Mouse (Mus musculus): Measurements from ENCODE around the gene Trp53tg5. TPM values are rescaled to one million over a fixed set of nuclear protein-coding genes. Genes with fewer than 3 reads are reported as not detected.

Gene Trp53tg5
- polyA plus RNA-seq, 1 experiment from 2014 or later, result not detected

GRCm38 (mm10) chr2:164441155-164441554, 32.4 kb downstream of the Trp53tg5 start:
- Histone ChIP-seq H3K4me3 (ENCODE audit: low read depth, low read length) (no peak overlapping the region), H3K9ac (ENCODE audit: low read length) (no peak overlapping the region), H3K27ac (ENCODE audit: low read depth, low read length) (no peak overlapping the region), H3K27me3 (ENCODE audit: control insufficient read depth, insufficient read depth, low read length) (peaks cover 3% of the 10 kb centered on the region), H3K36me3 (ENCODE audit: control insufficient read depth, insufficient read depth, low read length) (no peaks in the 10 kb centered on the region), H3K4me2 (ENCODE audit: low read depth) (no peak overlapping the region), H3K4me1 (ENCODE audit: control insufficient read depth, insufficient read depth, low read length) (peaks cover 6% of the 10 kb centered on the region; the same call in 1 of the 2 replicates), H3K9me3 (ENCODE audit: control insufficient read depth, low read length) (no peaks in the 10 kb centered on the region)
- WGBS, result 30% methylated on average over 8 of the region's 8 CpGs
- no peak for DNase-seq (ENCODE audit: low spot score)
- no peak for ATAC-seq (ENCODE audit: insufficient read depth, low FRiP score, low TSS enrichment)

- H3K27me3 ChIP-seq (ENCODE audit: control insufficient read depth, insufficient read depth, low read length), result peaks cover 3% of the 10 kb centered on the region
- H3K9ac ChIP-seq (ENCODE audit: low read length), result no peak overlapping the region
- WGBS, result 79% methylated on average over 5 of the region's 5 CpGs
- H3K4me2 ChIP-seq (ENCODE audit: low read depth), result no peak overlapping the region
- no peaks in the 10 kb centered on the region for H3K36me3 ChIP-seq (ENCODE audit: control insufficient read depth, insufficient read depth, low read length)
- no peak overlapping the region for H3K4me3 ChIP-seq (ENCODE audit: low read depth, low read length)
- no peaks in the 10 kb centered on the region for H3K9me3 ChIP-seq (ENCODE audit: control insufficient read depth, low read length)
- H3K4me1 ChIP-seq (ENCODE audit: control insufficient read depth, insufficient read depth, low read length), result peaks cover 6% of the 10 kb centered on the region; the same call in 1 of the 2 replicates
- H3K27ac ChIP-seq (ENCODE audit: low read depth, low read length), result no peak overlapping the region
- DNase-seq (ENCODE audit: low spot score) (no peak), ATAC-seq (ENCODE audit: insufficient read depth, low FRiP score, low TSS enrichment) (no peak)
Measured at GRCm38 (mm10) chr2:164440314-164440713, 33.2 kb downstream of the Trp53tg5 start.

DNA sequence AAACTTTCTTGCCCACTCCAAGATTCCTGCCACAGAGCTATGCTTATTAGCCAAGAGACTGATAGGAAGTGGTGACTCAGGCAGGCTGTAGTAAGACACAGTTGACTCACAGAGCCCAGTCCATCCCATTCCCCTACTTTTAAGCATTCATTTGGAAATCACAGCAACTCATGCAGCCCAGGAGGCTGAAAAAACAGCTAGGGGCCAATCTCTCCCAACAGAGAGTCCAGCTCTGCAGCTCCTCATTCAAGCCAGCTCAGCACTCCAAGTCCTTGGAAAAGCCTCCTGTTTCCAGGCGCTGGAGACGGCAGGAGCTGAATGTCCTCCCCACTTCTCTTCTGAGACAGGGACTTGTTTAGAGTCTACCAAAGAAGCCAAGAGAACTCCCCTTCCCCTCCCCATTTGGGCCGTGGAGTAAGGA, 34.5 kb downstream of the Trp53tg5 start:
- H3K4me1 ChIP-seq (ENCODE audit: control insufficient read depth, insufficient read depth, low read length), result peaks cover 6% of the 10 kb centered on the region; the same call in 1 of the 2 replicates
- H3K9me3 ChIP-seq (ENCODE audit: control insufficient read depth, low read length), result no peaks in the 10 kb centered on the region
- 77% methylated on average over 3 of the region's 3 CpGs for WGBS
- no peak overlapping the region for H3K9ac ChIP-seq (ENCODE audit: low read length)
- H3K36me3 ChIP-seq (ENCODE audit: control insufficient read depth, insufficient read depth, low read length), result no peaks in the 10 kb centered on the region
- H3K27me3 ChIP-seq (ENCODE audit: control insufficient read depth, insufficient read depth, low read length), result peaks cover 3% of the 10 kb centered on the region
- DNase-seq (ENCODE audit: low spot score), result no peak
- H3K4me3 ChIP-seq (ENCODE audit: low read depth, low read length), result no peak overlapping the region
- ATAC-seq (ENCODE audit: insufficient read depth, low FRiP score, low TSS enrichment), result no peak
- no peak overlapping the region for H3K4me2 ChIP-seq (ENCODE audit: low read depth)
- H3K27ac ChIP-seq (ENCODE audit: low read depth, low read length), result no peak overlapping the region

DNA sequence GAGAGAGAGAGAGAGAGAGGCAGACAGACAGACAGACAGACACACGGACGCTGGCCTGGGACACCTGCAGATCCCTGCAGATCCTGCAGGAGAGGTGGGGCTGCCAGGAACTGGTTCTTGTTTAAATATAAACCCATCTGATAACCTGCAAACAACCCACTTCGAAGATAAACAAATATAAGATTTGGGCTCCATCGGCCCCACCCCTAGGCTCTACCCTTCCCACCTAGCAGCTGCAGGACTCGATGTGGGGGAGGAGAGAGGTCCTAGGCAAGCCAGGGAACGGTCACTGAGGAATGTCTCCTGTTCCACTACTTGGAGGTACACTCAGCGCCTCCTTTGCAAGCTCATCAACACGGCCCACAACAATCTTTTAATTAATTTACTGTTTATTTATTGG, 35.3 kb downstream of the Trp53tg5 start:
- ATAC-seq (ENCODE audit: insufficient read depth, low FRiP score, low TSS enrichment) (no peak), DNase-seq (ENCODE audit: low spot score) (no peak)
- no peak overlapping the region for H3K4me2 ChIP-seq (ENCODE audit: low read depth)
- no peak overlapping the region for H3K9ac ChIP-seq (ENCODE audit: low read length)
- peaks cover 3% of the 10 kb centered on the region for H3K27me3 ChIP-seq (ENCODE audit: control insufficient read depth, insufficient read depth, low read length)
- no peak overlapping the region for H3K27ac ChIP-seq (ENCODE audit: low read depth, low read length)
- peaks cover 6% of the 10 kb centered on the region; the same call in 1 of the 2 replicates for H3K4me1 ChIP-seq (ENCODE audit: control insufficient read depth, insufficient read depth, low read length)
- 57% methylated on average over 8 of the region's 8 CpGs for WGBS
- no peaks in the 10 kb centered on the region for H3K36me3 ChIP-seq (ENCODE audit: control insufficient read depth, insufficient read depth, low read length)
- no peak overlapping the region for H3K4me3 ChIP-seq (ENCODE audit: low read depth, low read length)
- H3K9me3 ChIP-seq (ENCODE audit: control insufficient read depth, low read length), result no peaks in the 10 kb centered on the region

GRCm38 (mm10) chr2:164437710-164438109, 35.8 kb downstream of the Trp53tg5 start:
- Histone ChIP-seq H3K4me1 (ENCODE audit: control insufficient read depth, insufficient read depth, low read length) (peaks cover 6% of the 10 kb centered on the region; the same call in 1 of the 2 replicates), H3K27ac (ENCODE audit: low read depth, low read length) (no peak overlapping the region), H3K9me3 (ENCODE audit: control insufficient read depth, low read length) (no peaks in the 10 kb centered on the region), H3K4me2 (ENCODE audit: low read depth) (no peak overlapping the region), H3K4me3 (ENCODE audit: low read depth, low read length) (no peak overlapping the region), H3K36me3 (ENCODE audit: control insufficient read depth, insufficient read depth, low read length) (no peaks in the 10 kb centered on the region), H3K27me3 (ENCODE audit: control insufficient read depth, insufficient read depth, low read length) (peaks cover 3% of the 10 kb centered on the region), H3K9ac (ENCODE audit: low read length) (no peak overlapping the region)
- 74% methylated on average over 6 of the region's 6 CpGs for WGBS
- ATAC-seq (ENCODE audit: insufficient read depth, low FRiP score, low TSS enrichment) (no peak), DNase-seq (ENCODE audit: low spot score) (no peak)

DNA sequence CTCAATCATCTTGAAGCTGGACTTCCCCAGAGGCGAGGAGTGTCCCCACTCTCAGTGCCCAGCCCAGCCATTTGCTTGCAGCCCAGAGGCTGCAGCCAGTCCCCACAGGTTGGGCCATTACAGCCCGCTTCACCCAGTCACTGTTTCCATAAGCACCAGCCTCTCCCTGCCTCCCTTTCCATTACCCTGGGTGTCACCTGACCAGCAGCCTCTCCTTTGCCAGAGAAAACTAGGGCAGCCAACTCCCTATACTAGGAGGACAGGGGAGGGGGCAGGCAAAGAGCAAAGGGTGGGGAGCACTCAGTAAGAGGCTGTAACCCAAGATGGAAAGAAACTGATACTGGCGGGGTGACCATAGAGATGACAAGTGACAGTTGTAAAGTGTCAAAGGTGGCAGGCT, 36.6 kb downstream of the Trp53tg5 start:
- Histone ChIP-seq H3K4me2 (ENCODE audit: low read depth) (no peak overlapping the region), H3K9ac (ENCODE audit: low read length) (no peak overlapping the region), H3K4me1 (ENCODE audit: control insufficient read depth, insufficient read depth, low read length) (0 out of 2 replicates have a peak, but pooled peaks cover 6% of the 10 kb centered on the region), H3K9me3 (ENCODE audit: control insufficient read depth, low read length) (no peaks in the 10 kb centered on the region), H3K27ac (ENCODE audit: low read depth, low read length) (no peak overlapping the region), H3K4me3 (ENCODE audit: low read depth, low read length) (no peak overlapping the region), H3K27me3 (ENCODE audit: control insufficient read depth, insufficient read depth, low read length) (peaks cover 3% of the 10 kb centered on the region), H3K36me3 (ENCODE audit: control insufficient read depth, insufficient read depth, low read length) (no peaks in the 10 kb centered on the region)
- ATAC-seq (ENCODE audit: insufficient read depth, low FRiP score, low TSS enrichment), result no peak
- 38% methylated on average over 3 of the region's 3 CpGs for WGBS
- no peak for DNase-seq (ENCODE audit: low spot score)

DNA sequence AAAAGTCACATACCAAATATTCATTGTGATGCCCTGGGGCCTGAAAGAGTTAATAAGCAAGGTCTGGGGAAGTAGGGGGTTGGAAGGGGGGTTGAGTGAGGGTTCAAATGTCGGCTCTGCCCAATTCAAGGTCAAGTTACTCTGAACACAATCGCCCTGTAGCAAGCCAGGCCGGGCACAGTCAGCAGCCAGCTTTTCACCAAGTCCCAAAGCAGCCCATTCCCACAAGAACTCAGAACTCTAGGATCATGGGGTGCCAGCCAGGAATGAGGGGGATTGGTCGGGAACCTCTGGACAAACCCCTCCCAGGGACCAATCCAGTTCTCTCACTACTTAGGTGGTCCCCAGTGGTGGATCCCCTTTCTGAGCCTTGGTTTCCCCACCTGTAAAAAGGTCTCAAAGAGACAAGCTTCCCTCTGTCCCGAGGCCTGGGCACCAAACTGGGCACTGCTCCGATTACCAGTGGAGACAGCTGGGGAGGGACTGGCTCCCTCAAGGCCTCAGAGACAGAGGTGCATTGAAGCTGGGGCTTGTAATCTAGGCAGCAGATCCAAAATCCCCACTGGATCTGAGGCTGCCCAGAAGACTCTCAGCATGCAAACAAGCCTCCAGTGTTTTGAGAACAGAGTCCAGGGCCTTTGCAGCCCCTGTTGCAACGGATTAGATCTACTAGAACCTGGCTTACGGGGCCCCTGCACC, 37.2 kb downstream of the Trp53tg5 start:
- H3K4me1 ChIP-seq (ENCODE audit: control insufficient read depth, insufficient read depth, low read length), result 0 out of 2 replicates have a peak, but pooled peaks cover 2% of the 10 kb centered on the region
- WGBS, result 24% methylated on average over 8 of the region's 8 CpGs
- H3K4me2 ChIP-seq (ENCODE audit: low read depth), result no peak overlapping the region
- H3K27ac ChIP-seq (ENCODE audit: low read depth, low read length), result no peak overlapping the region
- H3K9me3 ChIP-seq (ENCODE audit: control insufficient read depth, low read length), result no peaks in the 10 kb centered on the region
- no peaks in the 10 kb centered on the region for H3K27me3 ChIP-seq (ENCODE audit: control insufficient read depth, insufficient read depth, low read length)
- no peaks in the 10 kb centered on the region for H3K36me3 ChIP-seq (ENCODE audit: control insufficient read depth, insufficient read depth, low read length)
- no peak for DNase-seq (ENCODE audit: low spot score)
- H3K4me3 ChIP-seq (ENCODE audit: low read depth, low read length), result no peak overlapping the region
- H3K9ac ChIP-seq (ENCODE audit: low read length), result no peak overlapping the region
- ATAC-seq (ENCODE audit: insufficient read depth, low FRiP score, low TSS enrichment), result no peak

- Histone ChIP-seq H3K27me3 (ENCODE audit: control insufficient read depth, insufficient read depth, low read length) (no peaks in the 10 kb centered on the region), H3K9ac (ENCODE audit: low read length) (no peak overlapping the region), H3K4me1 (ENCODE audit: control insufficient read depth, insufficient read depth, low read length) (no peaks in the 10 kb centered on the region), H3K36me3 (ENCODE audit: control insufficient read depth, insufficient read depth, low read length) (no peaks in the 10 kb centered on the region), H3K9me3 (ENCODE audit: control insufficient read depth, low read length) (no peaks in the 10 kb centered on the region), H3K27ac (ENCODE audit: low read depth, low read length) (no peak overlapping the region), H3K4me2 (ENCODE audit: low read depth) (no peak overlapping the region), H3K4me3 (ENCODE audit: low read depth, low read length) (no peak overlapping the region)
- DNase-seq (ENCODE audit: low spot score) (no peak), ATAC-seq (ENCODE audit: insufficient read depth, low FRiP score, low TSS enrichment) (no peak)
- 52% methylated on average over 5 of the region's 5 CpGs for WGBS
Measured at GRCm38 (mm10) chr2:164435216-164436090, 38.1 kb downstream of the Trp53tg5 start.

Data from neural tube, embryonic 11.5 days (tissue).